Comparison of ENCODE assay signal across 24 mouse cellular contexts in genomic region chr1:105067049-105067795, GRCm38 (mm10).
DNase-seq lines count a peak whose midpoint lies in the region; ATAC-seq and TF ChIP-seq lines count a peak whose summit lies in the region.
"Had no signal": no experiment of that assay in that cellular context is flagged by ENCODE, and none has a peak within 500 bp of the region (broad histone marks: within the 10 kb centered on the region; RNA-seq: fewer than 3 reads in every experiment).

No protein-coding gene starts in this region.

- peak; percentile 72; the same call in 1 of the 2 replicates for ATAC-seq in cerebellum, adult (ENCODE audit: insufficient number of reproducible peaks, low FRiP score, low TSS enrichment)
- ATAC-seq in forebrain, postnatal 0 days: no peak
- no peak for ATAC-seq in forebrain, embryonic 13.5 days
- no peak for ATAC-seq in erythroid progenitor cell, adult 5-6 weeks (replicated peaks; ENCODE audit: low FRiP score, poor library complexity, severe bottlenecking)
- ATAC-seq: intestine, postnatal 0 days; lung, postnatal 0 days had no signal

- H3K4me3 ChIP-seq in forebrain, postnatal 0 days (ENCODE audit: low read depth, low read length): no peak overlapping the region
- H3K4me3 ChIP-seq in forebrain, embryonic 13.5 days: no peak overlapping the region
- H3K4me3 ChIP-seq: heart, embryonic 13.5 days; liver, embryonic 13.5 days; megakaryocyte, embryonic 14.5 days; neural tube, embryonic 12.5 days had no signal

- no peak for DNase-seq in cerebellum, postnatal 4 days (ENCODE audit: low spot score in 2 of 2)
- peak; percentile 9 for DNase-seq in forebrain, postnatal 0 days
- DNase-seq in brain, adult 2 months (ENCODE audit: low read depth, low spot score): peak; percentile 68
- DNase-seq in cerebellum, adult 9-10 months: peak; percentile 64
- no peak for DNase-seq in kidney, adult 18-20 months
- DNase-seq: adrenal gland, adult 8-10 months; heart, postnatal 10 days; kidney, postnatal 14 days; liver, embryonic 13.5 days; lung, adult 18-20 months; lung, postnatal 4 days; midbrain, embryonic 14.5 days; thymus, adult 18-20 months; thymus, postnatal 25 days had no signal

- H3K27ac ChIP-seq in forebrain, postnatal 0 days (ENCODE audit: low read depth, low read length): no peak overlapping the region
- H3K27ac ChIP-seq in forebrain, embryonic 13.5 days: no peak overlapping the region
- H3K27ac ChIP-seq: heart, embryonic 13.5 days; hindbrain, embryonic 14.5 days; liver, embryonic 13.5 days; neural tube, embryonic 12.5 days; stomach, postnatal 0 days had no signal

- 48% methylated on average over 4 of the region's 4 CpGs for WGBS in forebrain, postnatal 0 days
- 65% methylated on average over 4 of the region's 4 CpGs for WGBS in forebrain, embryonic 13.5 days

- no peak overlapping the region for H3K9ac ChIP-seq in forebrain, postnatal 0 days
- H3K9ac ChIP-seq in forebrain, embryonic 13.5 days: no peak overlapping the region
- H3K9ac ChIP-seq: heart, embryonic 13.5 days; hindbrain, embryonic 14.5 days; liver, embryonic 13.5 days; neural tube, embryonic 12.5 days had no signal

- no peak for TF ChIP-seq CTCF in forebrain, postnatal 0 days (IDR thresholded peaks at IDR 0.05; ENCODE audit: low read depth)

- H3K27me3 ChIP-seq in forebrain, postnatal 0 days (ENCODE audit: insufficient read depth, low read length): no peaks in the 10 kb centered on the region
- H3K27me3 ChIP-seq in forebrain, embryonic 13.5 days: no peaks in the 10 kb centered on the region
- H3K27me3 ChIP-seq: heart, embryonic 13.5 days; liver, embryonic 13.5 days; megakaryocyte, embryonic 14.5 days; neural tube, embryonic 12.5 days had no signal

- no peaks in the 10 kb centered on the region for H3K9me3 ChIP-seq in forebrain, postnatal 0 days (ENCODE audit: low read length)
- H3K9me3 ChIP-seq in forebrain, embryonic 13.5 days (replicated peaks): no peaks in the 10 kb centered on the region
- H3K9me3 ChIP-seq: heart, embryonic 13.5 days; liver, embryonic 13.5 days; megakaryocyte, embryonic 14.5 days; neural tube, embryonic 12.5 days had no signal

- no peak overlapping the region for H3K4me2 ChIP-seq in forebrain, postnatal 0 days (ENCODE audit: low read depth)
- no peak overlapping the region for H3K4me2 ChIP-seq in forebrain, embryonic 13.5 days
- H3K4me2 ChIP-seq: heart, embryonic 13.5 days; hindbrain, embryonic 14.5 days; liver, embryonic 13.5 days; neural tube, embryonic 12.5 days had no signal

- no peaks in the 10 kb centered on the region for H3K4me1 ChIP-seq in forebrain, postnatal 0 days (ENCODE audit: insufficient read depth)
- no peaks in the 10 kb centered on the region for H3K4me1 ChIP-seq in forebrain, embryonic 13.5 days
- H3K4me1 ChIP-seq: heart, embryonic 13.5 days; liver, embryonic 13.5 days; megakaryocyte, embryonic 14.5 days; neural tube, embryonic 12.5 days had no signal

- no peaks in the 10 kb centered on the region for H3K36me3 ChIP-seq in forebrain, postnatal 0 days (ENCODE audit: insufficient read depth)
- no peaks in the 10 kb centered on the region for H3K36me3 ChIP-seq in forebrain, embryonic 13.5 days (ENCODE audit: poor library complexity, severe bottlenecking)
- H3K36me3 ChIP-seq: heart, embryonic 13.5 days; liver, embryonic 13.5 days; neural tube, embryonic 12.5 days had no signal

Comparison
In these comparisons a context has a peak if more than half of its experiments do, and no peak if none do; other contexts are left out.
1. DNase-seq: peak in forebrain, postnatal 0 days (single experiment), brain, adult 2 months (single experiment) and cerebellum, adult 9-10 months (single experiment); none in cerebellum, postnatal 4 days (0 of 2) and kidney, adult 18-20 months (single experiment).